Mouse (Mus musculus) neural tube, embryonic 14.5 days (tissue): Measurements from ENCODE around the gene Srpk1. TPM values are rescaled to one million over a fixed set of nuclear protein-coding genes. Genes with fewer than 3 reads are reported as not detected.

ENCODE experiments used
- ATAC-seq: fragments of 200-750 bp; cut with Nextera tagmentation; 2 replicates; pipeline ENCODE4 v1.8.0; 2017; ENCODE audit warnings: low read depth, mild to moderate bottlenecking, moderate TSS enrichment, moderate library complexity
- H3K27ac ChIP-seq: fragments of 300-500 bp; sonication (generic); 2 replicates; pipeline ENCODE4 v1.5.1; 2014; ENCODE audit warnings: low read depth, mild to moderate bottlenecking, control low read depth, low read length, moderate library complexity, mixed read lengths
- H3K27me3 ChIP-seq: fragments of 300-500 bp; sonication (generic); 2 replicates; pipeline ENCODE4 v1.6.1; 2014; ENCODE audit warnings: low read length; ENCODE audit not compliant: control insufficient read depth, insufficient read depth
- H3K36me3 ChIP-seq: fragments of 300-500 bp; sonication (generic); 2 replicates; pipeline ENCODE4 v1.6.1; 2014; ENCODE audit warnings: low read length, mixed read lengths; ENCODE audit not compliant: control insufficient read depth, insufficient read depth
- H3K4me1 ChIP-seq: fragments of 300-500 bp; sonication (generic); 2 replicates; pipeline ENCODE4 v1.6.1; 2014; ENCODE audit warnings: low read length; ENCODE audit not compliant: control insufficient read depth, insufficient read depth
- H3K4me2 ChIP-seq: fragments of 300-500 bp; sonication (generic); 2 replicates; pipeline ENCODE4 v1.6.1; 2014; ENCODE audit warnings: mild to moderate bottlenecking, low read depth, low read length, control low read depth
- H3K4me3 ChIP-seq: fragments of 300-500 bp; sonication (generic); 2 replicates; pipeline ENCODE4 v1.5.1; 2014; ENCODE audit warnings: low read depth, low read length, control low read depth, mixed read lengths
- H3K9ac ChIP-seq: fragments of 300-500 bp; sonication (generic); replicated peaks from 2 replicates; pipeline ENCODE4 v1.6.1; 2014; ENCODE audit warnings: low read depth, mild to moderate bottlenecking, control low read depth, low read length, mixed read lengths
- H3K9me3 ChIP-seq: fragments of 300-500 bp; sonication (generic); 2 replicates; pipeline ENCODE4 v1.6.1; 2016; ENCODE audit warnings: low read length; ENCODE audit not compliant: control insufficient read depth
- WGBS: fragments of 180-500 bp; shearing (Covaris S2); extraction: QIAGEN DNeasy Blood & Tissue Kit; methylation state at CpG from one replicate; pipeline ENCODE4 v1.1.7; 2014; 5-methylcytosine and 5-hydroxymethylcytosine counted together
- polyA plus RNA-seq: library from polyadenylated mRNA; unstranded; fragments of >200 nt; fragmentation: Nextera tagmentation; extraction: Ambion mirVana; gene quantifications from 2 replicates; pipeline ENCODE4 v1.2.1, GENCODE M21; 2014

Gene Srpk1
- polyA plus RNA-seq, 1 experiment from 2014 or later: 129 TPM

DNA sequence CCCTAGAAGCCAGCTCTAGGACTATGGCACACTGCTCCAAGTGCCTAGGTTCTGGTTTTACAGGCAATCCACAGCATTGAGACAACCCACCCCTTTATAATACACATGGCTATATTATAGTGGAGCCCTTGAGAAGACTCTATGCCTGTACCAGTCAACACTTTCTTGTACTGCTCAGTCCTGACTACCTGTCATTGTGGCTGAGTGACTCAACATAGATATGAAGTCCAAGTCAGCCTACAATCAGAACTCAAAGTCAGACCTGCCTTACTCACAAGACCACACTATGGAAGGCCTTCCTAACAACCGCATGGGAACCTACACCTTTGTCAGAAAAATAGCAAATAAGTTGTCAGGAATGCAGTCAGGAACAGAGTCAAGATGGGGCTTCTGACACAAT lies 3.7 kb downstream of the Srpk1 start:
- WGBS: 96% methylated on average over 1 of the region's 1 CpGs
- no peaks in the 10 kb centered on the region for H3K9me3 ChIP-seq
- H3K9ac ChIP-seq: no peak overlapping the region
- no peak overlapping the region for H3K27ac ChIP-seq
- no peak overlapping the region for H3K4me2 ChIP-seq
- H3K36me3 ChIP-seq: 0 out of 2 replicates have a peak, but pooled peaks cover 4% of the 10 kb centered on the region
- H3K27me3 ChIP-seq: no peaks in the 10 kb centered on the region
- no peak for ATAC-seq
- H3K4me1 ChIP-seq: peaks cover 11% of the 10 kb centered on the region
- H3K4me3 ChIP-seq: no peak overlapping the region

DNA sequence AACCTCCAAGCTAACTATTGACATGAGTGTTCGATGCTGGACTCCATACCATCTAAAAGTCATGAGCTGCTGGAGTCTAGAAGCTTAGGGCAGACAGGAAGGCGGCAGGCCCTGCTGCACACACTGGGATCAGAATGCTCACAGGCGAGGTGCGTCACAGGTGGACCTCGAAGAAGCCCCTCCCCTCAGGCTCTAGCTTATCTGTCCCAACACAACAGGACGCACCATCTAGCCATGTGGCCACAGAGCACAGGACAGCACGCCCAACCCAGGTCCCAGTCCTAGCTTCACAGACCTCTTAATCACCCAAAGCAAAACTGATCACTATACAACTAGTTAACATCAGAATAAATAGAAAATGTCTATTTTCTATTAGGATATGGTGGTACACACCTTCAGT lies 4.4 kb downstream of the Srpk1 start:
- Histone ChIP-seq H3K36me3 (0 out of 2 replicates have a peak, but pooled peaks cover 4% of the 10 kb centered on the region), H3K4me3 (no peak overlapping the region), H3K27me3 (no peaks in the 10 kb centered on the region), H3K9ac (no peak overlapping the region), H3K4me1 (peaks cover 11% of the 10 kb centered on the region), H3K9me3 (no peaks in the 10 kb centered on the region), H3K4me2 (no peak overlapping the region), H3K27ac (no peak overlapping the region)
- WGBS: 91% methylated on average over 7 of the region's 7 CpGs
- no peak for ATAC-seq

DNA sequence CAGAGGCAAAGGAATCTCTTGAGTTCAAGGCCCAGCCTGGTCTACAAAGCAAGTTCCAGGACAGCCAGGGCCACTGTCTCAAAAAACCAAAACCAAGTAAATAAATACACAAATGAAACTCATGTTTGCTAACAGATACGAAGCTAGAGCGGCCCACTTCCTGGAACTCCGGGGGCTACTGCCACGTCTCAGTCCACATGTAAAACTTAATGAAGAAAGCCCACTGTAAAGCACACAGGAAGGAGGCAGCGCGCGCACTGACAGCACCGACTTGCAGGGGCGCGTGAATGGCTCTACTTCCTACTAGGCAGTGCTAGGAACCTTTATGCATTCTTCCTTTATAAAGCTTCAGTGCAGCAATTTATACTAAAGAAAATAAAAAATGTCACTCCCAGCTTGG lies 4.9 kb downstream of the Srpk1 start:
- Histone ChIP-seq H3K27me3 (no peaks in the 10 kb centered on the region), H3K4me3 (no peak overlapping the region), H3K4me2 (no peak overlapping the region), H3K4me1 (peaks cover 11% of the 10 kb centered on the region), H3K36me3 (0 out of 2 replicates have a peak, but pooled peaks cover 4% of the 10 kb centered on the region), H3K27ac (no peak overlapping the region), H3K9ac (no peak overlapping the region), H3K9me3 (no peaks in the 10 kb centered on the region)
- ATAC-seq: no peak
- WGBS: 88% methylated on average over 10 of the region's 10 CpGs

DNA sequence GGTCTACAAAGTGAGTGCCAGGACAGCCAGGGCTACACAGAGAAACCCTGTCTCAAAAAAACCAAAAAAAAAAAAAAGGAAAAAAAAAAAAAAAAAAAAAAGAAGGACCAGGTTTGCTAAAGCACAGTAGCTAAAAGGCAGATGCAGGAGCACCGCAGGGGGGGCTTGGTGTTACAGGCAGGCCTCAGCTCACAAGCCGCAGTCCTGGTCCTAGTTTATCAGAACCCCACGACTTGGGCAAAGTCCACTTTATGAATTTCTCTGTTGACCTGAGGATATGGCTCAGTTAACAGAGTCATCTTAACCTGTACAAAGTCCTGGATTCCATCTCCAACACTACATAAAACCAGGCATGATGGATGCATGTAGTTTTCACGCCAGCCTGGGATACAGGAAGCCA lies 7.2 kb downstream of the Srpk1 start:
- Histone ChIP-seq H3K9ac (no peak overlapping the region), H3K4me2 (no peak overlapping the region), H3K27ac (no peak overlapping the region), H3K27me3 (no peaks in the 10 kb centered on the region), H3K36me3 (0 out of 2 replicates have a peak, but pooled peaks cover 4% of the 10 kb centered on the region), H3K9me3 (no peaks in the 10 kb centered on the region), H3K4me3 (no peak overlapping the region), H3K4me1 (peaks cover 2% of the 10 kb centered on the region; the same call in 1 of the 2 replicates)
- ATAC-seq: no peak
- WGBS: 99% methylated on average over 4 of the region's 4 CpGs

DNA sequence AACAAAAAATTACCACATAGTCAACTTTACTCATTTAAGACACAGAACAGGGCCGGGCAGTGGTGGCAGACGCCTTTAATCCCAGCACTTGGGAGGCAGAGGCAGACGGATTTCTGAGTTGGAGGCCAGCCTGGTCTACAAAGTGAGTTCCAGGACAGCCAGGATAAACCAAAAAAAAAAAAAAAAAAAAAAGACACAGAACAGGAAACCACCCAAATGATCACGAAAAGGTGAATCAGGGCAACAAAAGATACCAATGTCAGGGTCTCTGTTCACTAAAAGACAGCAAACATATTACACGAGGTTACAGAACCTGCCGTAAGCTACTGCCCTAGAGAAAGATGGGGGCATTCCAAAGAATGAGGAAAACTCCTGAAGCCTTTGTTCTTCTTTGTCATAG lies 9.4 kb downstream of the Srpk1 start:
- Histone ChIP-seq H3K36me3 (no peaks in the 10 kb centered on the region), H3K27ac (no peak overlapping the region), H3K4me2 (no peak overlapping the region), H3K4me3 (no peak overlapping the region), H3K4me1 (0 out of 2 replicates have a peak, but pooled peaks cover 2% of the 10 kb centered on the region), H3K27me3 (no peaks in the 10 kb centered on the region), H3K9ac (no peak overlapping the region), H3K9me3 (no peaks in the 10 kb centered on the region)
- WGBS: 89% methylated on average over 6 of the region's 6 CpGs
- no peak for ATAC-seq

DNA sequence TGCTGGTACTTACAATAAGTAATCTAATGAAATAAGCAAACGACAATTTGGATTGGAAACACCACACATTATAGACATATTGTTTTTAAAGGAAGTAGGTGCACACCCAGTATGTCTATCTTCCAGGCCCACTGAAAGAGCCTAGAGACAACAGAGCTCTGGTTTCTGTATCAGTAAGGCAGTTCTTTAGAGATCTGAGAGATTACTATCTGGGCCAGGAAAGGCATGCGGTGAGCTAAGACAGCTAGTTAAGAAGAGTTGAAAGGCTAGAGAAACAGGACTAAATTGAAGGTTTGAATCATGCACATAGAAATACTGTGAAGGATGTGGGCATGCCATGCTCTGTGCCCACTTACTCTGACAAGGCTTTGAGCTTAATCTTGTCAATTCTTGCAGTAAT lies 9.9 kb downstream of the Srpk1 start:
- 0 out of 2 replicates have a peak, but pooled peaks cover 4% of the 10 kb centered on the region for H3K36me3 ChIP-seq
- no peaks in the 10 kb centered on the region for H3K4me1 ChIP-seq
- H3K9me3 ChIP-seq: no peaks in the 10 kb centered on the region
- no peak for ATAC-seq
- 88% methylated on average over 2 of the region's 2 CpGs for WGBS
- no peak overlapping the region for H3K9ac ChIP-seq
- H3K27ac ChIP-seq: no peak overlapping the region
- H3K4me2 ChIP-seq: no peak overlapping the region
- H3K27me3 ChIP-seq: no peaks in the 10 kb centered on the region
- H3K4me3 ChIP-seq: no peak overlapping the region

DNA sequence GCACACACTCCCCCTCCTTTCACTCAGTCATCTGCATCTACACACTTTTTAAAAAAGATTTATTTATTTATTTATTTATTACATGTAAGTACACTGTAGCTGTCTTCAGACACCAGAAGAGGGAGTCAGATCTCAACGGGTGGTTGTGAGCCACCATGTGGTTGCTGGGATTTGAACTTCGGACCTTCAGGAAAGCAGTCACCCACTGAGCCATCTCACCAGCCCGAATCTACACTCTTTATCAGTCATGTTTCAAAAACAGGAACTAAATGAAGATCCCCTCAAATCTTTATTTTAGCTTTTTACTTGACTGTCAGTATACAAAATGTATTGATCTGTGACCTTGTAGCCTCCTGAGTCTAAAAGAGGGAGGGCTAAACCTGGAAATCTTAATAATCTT lies 13.0 kb downstream of the Srpk1 start:
- Histone ChIP-seq H3K4me3 (no peak overlapping the region), H3K27me3 (no peaks in the 10 kb centered on the region), H3K27ac (no peak overlapping the region), H3K9me3 (no peaks in the 10 kb centered on the region), H3K36me3 (peaks cover 19% of the 10 kb centered on the region), H3K4me1 (no peaks in the 10 kb centered on the region), H3K9ac (no peak overlapping the region), H3K4me2 (no peak overlapping the region)
- WGBS: 84% methylated on average over 3 of the region's 3 CpGs
- no peak for ATAC-seq

DNA sequence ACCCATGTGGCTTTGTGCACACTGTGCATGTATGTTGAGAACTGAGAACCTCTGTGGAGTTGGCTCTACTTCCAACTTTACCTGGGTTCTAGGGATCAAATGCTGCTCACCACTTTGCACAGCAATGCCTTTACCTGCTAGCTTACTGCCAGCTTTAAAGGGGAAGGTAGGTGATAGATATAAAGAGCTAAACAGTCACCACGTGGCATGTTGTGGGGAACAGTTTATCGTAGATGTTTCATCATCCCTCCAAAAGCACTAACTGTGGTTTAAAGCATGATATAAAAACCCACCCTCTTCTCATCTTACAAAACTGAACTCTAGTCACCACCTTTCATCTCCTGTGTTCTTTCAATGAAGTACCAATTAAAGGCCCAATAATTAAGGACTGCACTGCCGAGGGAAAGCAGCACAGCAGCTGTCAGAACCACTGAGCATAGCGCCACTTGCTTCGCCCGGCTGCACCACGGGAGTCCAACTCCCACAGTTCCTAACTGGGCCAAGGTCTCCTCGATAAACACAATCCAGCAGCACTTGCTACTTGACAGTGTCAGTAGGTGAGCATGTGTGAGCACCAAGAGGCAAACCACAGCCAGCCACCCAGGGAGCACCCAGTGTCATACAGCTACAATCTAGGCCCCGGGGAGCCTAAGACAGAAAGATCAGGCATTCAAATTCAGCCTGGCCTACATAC lies 20.8 kb downstream of the Srpk1 start:
- H3K9me3 ChIP-seq: no peaks in the 10 kb centered on the region
- 82% methylated on average over 9 of the region's 9 CpGs for WGBS
- ATAC-seq: no peak
- H3K27ac ChIP-seq: no peak overlapping the region
- no peaks in the 10 kb centered on the region for H3K4me1 ChIP-seq
- H3K4me3 ChIP-seq: no peak overlapping the region
- no peaks in the 10 kb centered on the region for H3K27me3 ChIP-seq
- peaks cover 67% of the 10 kb centered on the region for H3K36me3 ChIP-seq
- no peak overlapping the region for H3K4me2 ChIP-seq
- no peak overlapping the region for H3K9ac ChIP-seq

DNA sequence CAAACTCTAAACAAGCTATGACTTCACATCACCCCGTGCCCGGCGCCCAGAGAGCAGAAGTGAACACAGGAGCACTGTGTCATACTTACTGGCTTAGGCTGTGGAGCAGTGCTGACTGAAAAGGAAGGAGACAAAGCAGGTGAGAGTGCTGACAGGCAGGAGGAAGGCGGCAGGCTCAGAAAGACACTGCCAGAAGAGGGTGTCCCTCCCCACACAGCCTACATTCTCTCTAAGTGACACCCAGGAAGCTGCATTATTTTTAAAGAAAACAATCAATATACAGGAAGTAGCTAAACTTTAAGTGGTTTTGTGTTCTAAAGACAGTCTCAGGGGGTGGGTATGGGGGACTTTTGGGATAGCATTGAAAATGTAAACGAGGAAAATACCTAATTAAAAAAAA lies 21.7 kb downstream of the Srpk1 start:
- no peaks in the 10 kb centered on the region for H3K27me3 ChIP-seq
- no peak overlapping the region for H3K27ac ChIP-seq
- no peak for ATAC-seq
- H3K36me3 ChIP-seq: peaks cover 65% of the 10 kb centered on the region
- H3K9me3 ChIP-seq: no peaks in the 10 kb centered on the region
- WGBS: 98% methylated on average over 5 of the region's 5 CpGs
- no peak overlapping the region for H3K4me2 ChIP-seq
- no peak overlapping the region for H3K9ac ChIP-seq
- H3K4me1 ChIP-seq: no peaks in the 10 kb centered on the region
- no peak overlapping the region for H3K4me3 ChIP-seq
